Mouse (Mus musculus) hindlimb bud, embryonic 11.5 days (tissue): Measurements from ENCODE around the gene Camk1d.
"Not testable (repeated sequence)": the region's sequence is repeated elsewhere in the genome, so short reads cannot be mapped to it uniquely, and the experiment has no call there.

Source experiments
- DNase-seq: peaks from one replicate; pipeline ENCODE4 v3.0.0-alpha.2; 2012; ENCODE audit warnings: low read depth, low spot score; ENCODE audit errors: extremely low spot score

Gene Camk1d

DNA sequence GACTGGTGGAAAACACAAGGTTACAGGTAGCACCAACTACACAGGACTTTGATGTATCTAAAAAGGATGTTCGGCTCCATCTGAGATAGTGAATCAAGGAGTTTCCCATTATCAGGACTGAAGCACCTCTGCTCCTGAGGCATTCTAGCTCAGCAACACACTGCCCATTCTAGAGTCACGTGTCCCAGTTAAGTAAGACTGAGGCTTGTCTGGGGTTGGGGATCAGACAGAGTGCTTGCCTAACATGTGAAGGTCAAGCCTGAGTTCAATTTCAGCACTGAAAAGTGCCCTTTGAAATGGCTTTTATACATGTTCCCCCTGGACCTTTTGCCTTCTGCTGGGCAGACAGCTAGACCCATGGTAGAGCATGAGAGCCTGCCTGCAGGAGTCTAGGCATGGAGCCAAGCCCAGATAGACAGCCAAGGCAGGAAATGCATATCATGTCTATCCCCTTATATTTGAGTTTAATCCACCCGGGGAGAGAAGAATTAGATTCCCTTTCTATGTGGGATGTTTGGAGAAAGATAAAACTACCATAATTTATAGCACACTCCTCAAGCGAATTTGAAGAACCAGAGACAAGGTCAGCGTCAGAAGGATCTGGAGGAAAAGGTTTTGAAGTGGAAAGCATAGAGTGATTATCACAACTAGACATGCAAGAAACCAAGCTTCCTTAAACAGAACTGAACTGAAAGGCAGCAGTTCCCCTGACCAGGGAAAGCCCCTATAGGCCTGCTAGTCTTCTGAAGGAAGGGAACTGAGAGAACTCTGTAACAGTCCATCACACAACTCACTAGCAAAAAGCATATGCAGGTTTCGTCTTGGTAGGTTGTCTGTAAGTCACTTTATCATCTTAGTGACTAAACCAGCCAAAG lies 296.9 kb downstream of the Camk1d start:
- no peak for DNase-seq

DNA sequence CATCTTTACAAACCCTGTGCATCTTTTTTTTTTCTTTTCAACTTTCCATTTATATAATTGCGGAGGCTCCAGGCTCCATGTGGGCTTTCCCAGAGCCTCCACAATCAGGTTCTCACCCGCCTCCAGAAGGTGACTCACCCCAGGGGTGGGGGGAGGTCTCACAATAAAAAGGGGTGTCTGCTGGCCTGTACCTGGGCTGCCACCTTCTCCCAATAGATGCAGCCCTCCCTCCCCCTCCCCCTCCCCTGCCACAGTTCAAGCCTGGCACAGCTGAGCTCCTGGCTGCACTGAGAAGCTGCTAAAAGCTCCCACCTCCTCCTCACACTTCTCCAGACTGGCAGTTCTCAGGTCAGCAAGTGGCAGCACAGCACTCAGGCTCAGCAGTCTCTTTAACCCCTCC lies 302.5 kb downstream of the Camk1d start:
- no peak for DNase-seq

- no peak for DNase-seq
These were observed 310.5 kb downstream of the Camk1d start for GRCm38 (mm10) chr2:5403850-5404249.

- no peak for DNase-seq
These were observed 312.3 kb downstream of the Camk1d start for GRCm38 (mm10) chr2:5402036-5402435.

- no peak for DNase-seq
These were observed 315.8 kb downstream of the Camk1d start for GRCm38 (mm10) chr2:5398505-5398904.

- DNase-seq, result no peak
These were observed 316.3 kb downstream of the Camk1d start for GRCm38 (mm10) chr2:5398043-5398442.

DNA sequence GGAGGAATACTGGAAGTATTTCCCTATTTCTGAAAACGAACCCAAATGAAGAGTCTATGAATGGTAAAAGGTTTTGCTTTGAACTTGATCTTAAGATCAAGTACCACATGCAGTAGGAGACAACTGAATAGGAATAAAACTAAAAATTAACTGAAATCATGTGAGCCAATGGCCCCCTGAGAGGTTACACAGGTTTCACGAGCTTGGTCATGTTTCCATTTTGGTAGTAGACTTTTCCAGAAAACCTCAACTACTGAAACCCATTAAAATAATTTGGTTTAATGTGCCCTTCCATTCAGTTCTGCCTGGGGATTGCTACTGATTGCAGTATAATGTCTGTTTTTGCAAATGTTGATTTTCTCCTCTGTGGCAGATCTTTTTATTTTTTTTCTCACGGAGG lies 316.8 kb downstream of the Camk1d start:
- no peak for DNase-seq

DNA sequence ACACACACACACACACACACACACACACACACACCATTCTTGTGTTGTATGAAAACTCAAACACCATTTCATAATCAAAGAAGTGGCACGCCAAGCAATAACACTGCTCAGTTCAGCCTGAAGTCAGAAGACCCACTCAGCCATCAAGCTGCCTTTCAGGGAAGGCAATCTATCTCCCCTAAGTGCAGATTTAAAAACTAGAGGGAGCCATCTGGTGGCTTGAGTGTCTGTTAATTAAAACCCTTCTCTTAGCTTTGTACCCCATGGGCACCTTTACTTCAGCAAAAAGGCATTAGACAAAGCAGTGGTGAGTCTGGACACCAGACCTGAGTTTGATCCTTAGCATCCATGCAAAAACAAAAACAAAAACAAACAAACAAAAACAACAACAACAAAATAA lies 317.9 kb downstream of the Camk1d start:
- no peak for DNase-seq

DNA sequence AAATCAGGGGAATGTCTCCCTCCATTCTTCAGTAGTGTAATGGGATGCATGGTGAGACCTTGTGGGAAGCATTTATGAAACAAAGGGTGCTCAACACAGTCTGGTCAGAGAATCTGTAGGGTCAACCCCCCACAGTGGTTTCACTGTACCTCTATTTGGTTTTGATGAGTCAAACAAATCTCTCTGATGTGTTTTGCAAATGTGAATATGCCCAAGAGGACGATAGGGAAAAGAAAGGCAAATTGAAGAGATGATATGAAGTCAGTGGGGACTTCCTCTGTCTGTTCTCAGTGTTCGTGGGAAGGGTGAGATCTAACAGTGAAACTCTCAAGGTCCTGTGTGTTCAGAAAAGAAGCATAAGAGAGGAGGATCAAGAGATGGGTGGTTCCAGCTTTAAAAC lies 318.4 kb downstream of the Camk1d start:
- DNase-seq, result no peak

- no peak for DNase-seq
These were observed 321.4 kb downstream of the Camk1d start for GRCm38 (mm10) chr2:5392921-5393320.

DNA sequence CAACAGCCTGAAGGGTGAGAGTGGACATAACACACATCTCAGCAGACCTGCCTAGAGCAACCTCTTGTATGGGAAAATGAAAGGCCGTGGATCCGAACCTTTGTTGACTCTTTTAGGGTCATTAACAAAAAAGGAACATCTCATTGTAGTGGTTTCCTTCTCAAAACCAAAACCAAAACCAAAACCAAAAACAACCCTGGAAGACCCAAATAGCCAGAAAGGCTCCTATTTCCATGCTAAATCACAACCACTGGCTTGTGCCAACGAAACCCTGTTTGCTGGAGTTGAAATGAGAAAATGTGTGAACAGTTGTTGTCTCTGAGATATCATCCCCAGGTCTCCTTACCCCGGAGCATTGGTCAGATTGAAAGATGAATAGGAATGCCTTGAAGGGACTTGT lies 321.8 kb downstream of the Camk1d start:
- no peak for DNase-seq

DNA sequence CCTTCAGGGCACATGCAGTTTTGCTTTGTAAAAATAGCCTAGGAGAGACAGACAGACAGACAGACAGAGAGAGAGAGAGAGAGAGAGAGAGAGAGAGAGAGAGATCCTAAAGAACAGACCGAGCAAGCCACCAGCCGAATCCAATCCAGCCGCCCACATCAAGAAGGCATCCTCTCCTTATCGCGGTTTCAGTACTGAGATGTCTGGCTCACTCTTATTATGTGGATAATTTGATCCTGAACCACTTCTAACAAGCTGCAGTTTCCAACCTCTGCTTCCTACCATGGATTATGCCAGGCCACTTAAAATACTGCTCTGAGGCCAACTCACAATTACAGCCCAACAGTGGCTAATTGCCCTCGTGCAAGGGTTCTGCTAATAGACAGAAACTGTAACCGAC lies 325.9 kb downstream of the Camk1d start:
- DNase-seq, result no peak

DNA sequence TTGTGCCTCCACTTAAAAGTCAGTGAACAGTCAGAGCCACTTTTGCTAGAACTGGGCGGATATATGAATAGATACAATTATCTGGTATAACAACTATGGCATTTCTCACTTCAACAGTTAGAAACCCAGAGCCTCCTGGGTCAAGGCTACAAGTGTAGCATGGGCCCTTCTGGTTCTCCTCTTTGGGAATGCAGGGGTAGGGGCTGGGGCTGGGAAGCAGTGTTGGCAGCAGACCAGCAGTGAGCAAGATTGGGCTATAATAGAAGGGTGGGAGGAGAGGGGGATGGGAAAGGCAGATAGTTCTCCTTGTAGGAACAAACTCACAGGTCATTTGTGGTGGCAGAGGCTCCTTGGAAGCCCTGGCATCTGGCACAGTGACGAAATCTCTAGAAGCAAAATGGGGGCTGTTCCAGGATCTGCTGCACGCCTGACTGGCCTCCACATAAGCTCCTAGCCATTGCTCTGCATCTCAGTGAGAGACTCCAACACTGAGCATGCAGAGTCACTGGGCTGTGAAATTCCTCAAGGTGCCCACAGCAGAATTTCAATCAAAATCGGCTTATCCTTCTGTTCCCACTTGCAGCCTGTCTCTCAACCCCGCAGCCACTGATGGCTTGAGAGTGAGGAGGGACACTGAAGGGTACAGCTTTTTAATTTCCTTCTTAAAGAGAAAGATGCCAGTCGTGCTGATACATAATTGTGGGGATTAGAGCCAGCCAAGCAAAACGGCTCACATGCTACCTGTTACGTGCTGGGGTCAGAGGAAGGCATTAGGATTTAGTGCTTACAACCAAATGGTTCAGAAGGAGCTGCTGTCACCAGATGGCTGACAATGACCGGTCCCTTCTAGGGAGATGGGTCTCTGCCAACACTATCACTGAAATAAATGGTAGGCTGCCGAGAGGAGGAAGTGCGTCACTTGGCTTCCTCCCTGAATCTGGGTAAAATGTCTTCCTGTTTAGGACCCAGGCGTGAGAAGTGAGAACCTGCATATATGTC lies 332.3 kb downstream of the Camk1d start:
- no peak for DNase-seq

- DNase-seq, result no peak
These were observed 333.3 kb downstream of the Camk1d start for GRCm38 (mm10) chr2:5380973-5381372.

DNA sequence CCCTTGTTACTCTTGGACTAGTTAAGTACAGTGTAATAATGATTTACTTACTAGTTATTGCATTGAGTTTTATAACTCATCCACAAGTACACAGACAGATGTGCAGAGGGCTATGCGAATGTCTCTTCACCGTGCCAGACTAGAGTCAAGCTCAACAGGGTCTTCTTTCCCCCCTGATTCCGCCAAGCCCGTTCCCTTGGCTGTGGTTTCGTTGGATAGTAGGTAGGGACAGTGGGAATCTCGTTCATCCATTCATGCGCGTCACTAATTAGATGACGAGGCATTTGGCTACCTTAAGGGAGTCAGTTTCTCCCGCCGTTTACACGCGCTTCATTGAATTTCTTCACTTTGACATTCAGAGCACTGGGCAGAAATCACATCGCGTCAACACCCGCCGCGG lies 335.4 kb downstream of the Camk1d start:
- not testable (repeated sequence) for DNase-seq

DNA sequence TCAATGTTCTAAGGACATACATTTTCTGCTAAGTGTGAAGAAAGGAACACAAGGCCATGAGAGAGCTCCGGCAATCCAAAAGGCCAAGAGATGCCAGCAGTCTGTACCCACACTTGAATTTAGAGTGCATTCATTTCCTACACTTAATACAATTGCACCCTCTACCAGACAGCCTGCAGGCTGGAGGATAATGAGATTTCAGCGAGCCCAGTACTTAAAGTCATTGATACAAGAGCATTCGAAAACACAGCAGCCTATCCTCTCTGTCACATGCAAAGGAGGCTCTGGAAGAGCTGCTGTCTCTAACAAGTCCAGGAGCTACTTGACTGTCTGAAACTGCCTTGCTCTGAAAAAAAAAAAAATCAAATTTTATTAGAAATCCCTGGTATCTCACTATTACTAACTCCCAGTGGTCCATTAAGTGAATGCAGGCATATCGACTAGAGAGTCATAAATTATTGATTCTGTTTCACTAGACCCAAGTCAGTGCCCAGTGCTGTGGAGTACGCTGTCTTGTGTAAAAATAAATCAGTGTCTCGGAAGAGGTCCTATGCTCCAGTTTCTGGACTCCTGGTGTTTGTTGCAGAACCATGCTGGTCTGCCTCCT lies 336.1 kb downstream of the Camk1d start:
- DNase-seq, result no peak

GRCm38 (mm10) chr2:5372886-5373429 lies 341.4 kb downstream of the Camk1d start:
- DNase-seq, result no peak

- no peak for DNase-seq
These were observed 343.0 kb downstream of the Camk1d start for GRCm38 (mm10) chr2:5371316-5371715.

DNA sequence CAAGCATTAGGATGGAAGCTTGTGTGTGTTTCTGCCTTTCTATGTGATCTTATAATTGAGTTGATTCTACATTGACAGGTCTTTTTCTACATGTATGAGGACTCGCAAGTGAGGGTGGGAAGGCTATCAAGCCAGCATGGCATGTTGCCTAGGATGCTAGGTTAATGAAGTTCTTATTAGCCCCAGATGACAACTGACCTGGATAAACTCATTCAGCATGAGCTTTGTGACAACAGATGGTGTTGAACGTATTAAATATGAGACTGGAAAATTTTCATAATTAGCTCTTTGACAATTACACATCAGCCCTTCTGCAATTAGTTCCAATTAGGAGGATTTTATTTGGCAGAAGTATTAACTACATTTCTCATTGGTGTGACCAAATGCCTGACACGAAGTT lies 343.7 kb downstream of the Camk1d start:
- DNase-seq, result no peak

GRCm38 (mm10) chr2:5363836-5364235 lies 350.5 kb downstream of the Camk1d start:
- no peak for DNase-seq

GRCm38 (mm10) chr2:5358049-5358448 lies 356.3 kb downstream of the Camk1d start:
- DNase-seq, result no peak
